Mouse (Mus musculus): Measurements from ENCODE around the gene Spint2.

The Spint2 gene

DNA sequence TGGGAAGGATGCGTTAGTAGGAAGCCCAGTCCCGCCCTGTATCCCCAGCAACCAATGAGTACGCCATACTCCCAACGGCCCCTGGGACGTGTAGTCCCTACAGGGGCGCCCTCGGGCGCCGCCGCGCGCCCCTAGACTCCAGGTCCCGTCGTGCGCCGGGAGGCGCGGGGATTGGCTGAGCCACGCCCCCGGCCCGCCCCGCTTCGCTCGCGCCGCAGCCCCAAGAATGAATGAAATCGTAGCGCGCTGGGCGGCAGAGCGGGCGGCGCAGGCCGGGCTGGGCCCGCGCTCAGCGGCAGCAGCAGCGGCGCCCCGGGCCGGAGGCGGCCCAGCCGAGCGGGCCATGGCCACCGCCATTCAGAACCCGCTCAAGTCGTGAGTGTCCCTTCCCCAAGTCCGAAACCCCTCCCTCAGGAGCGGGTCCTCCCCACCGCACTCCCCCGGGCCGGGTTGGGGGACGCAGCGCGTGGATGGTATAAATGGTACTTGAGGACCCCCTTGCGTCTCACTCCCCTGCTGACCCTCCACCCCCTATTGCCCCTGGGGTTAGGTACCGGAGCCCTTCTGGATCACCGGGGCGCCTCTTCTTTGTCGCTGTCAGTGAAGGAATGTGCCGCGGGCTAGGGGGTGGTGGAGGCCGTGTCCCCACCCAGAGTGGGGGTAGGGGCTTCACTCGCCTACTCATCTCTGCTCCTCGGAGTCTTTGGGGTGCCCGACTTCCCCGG, 22.2 kb upstream of the Spint2 start, which contains the start of gene Dpf1:
Gene Dpf1 (plus strand): TSS at position 214 of the 725 bp plus-strand sequence.
- DNase-seq: peak; percentile 84

GRCm38 (mm10) chr7:29302641-29303040, 20.9 kb upstream of the Spint2 start:
- no peak for DNase-seq

- DNase-seq: peak; percentile 82
Measured at GRCm38 (mm10) chr7:29301127-29301566, 19.4 kb upstream of the Spint2 start.

GRCm38 (mm10) chr7:29296998-29297397, 15.3 kb upstream of the Spint2 start:
- DNase-seq: peak; percentile 75

- no peak for DNase-seq
Measured at GRCm38 (mm10) chr7:29295861-29296647, 14.3 kb upstream of the Spint2 start.

- DNase-seq: peak; percentile 17
Measured at GRCm38 (mm10) chr7:29294111-29294761, 12.5 kb upstream of the Spint2 start.

- DNase-seq: no peak
Measured at GRCm38 (mm10) chr7:29293131-29294065, 11.7 kb upstream of the Spint2 start.

DNA sequence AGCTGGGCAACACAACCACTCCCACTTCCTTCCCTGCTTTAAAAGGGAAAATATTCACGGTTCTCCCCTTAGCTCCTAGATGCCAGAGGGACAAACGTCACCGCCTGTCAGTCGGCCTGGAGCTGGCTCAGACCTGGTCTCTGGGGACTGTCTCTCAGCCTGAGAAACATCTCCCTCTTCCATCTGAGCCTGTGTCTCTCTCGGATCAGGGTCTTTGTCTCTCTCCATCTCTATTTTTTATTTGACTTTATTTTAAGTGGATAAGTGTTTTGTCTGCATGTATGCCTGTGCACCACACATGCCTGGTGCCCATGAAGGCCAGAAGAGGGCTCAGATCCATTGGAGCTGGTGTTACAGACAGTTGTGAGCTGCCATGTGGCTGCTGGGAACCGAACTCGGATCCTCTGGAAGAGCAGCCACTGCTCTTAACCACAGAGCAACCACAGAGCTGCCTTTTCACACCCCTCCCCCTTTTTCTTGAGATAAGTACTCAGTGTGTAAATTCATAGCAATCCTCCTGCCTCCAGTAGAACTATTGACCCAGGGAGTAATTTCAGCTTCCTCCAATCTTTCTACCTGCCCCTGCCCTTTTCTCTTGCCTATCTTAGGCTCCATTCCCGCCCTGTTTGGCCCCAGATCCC, 10.9 kb upstream of the Spint2 start:
- peak; percentile 62 for DNase-seq

- peak; percentile 71 for DNase-seq
Measured at GRCm38 (mm10) chr7:29291616-29292457, 10.1 kb upstream of the Spint2 start.

- DNase-seq: peak; percentile 35
Measured at GRCm38 (mm10) chr7:29290691-29291485, 9.2 kb upstream of the Spint2 start.

GRCm38 (mm10) chr7:29289856-29290255, 8.1 kb upstream of the Spint2 start:
- no peak for DNase-seq

DNA sequence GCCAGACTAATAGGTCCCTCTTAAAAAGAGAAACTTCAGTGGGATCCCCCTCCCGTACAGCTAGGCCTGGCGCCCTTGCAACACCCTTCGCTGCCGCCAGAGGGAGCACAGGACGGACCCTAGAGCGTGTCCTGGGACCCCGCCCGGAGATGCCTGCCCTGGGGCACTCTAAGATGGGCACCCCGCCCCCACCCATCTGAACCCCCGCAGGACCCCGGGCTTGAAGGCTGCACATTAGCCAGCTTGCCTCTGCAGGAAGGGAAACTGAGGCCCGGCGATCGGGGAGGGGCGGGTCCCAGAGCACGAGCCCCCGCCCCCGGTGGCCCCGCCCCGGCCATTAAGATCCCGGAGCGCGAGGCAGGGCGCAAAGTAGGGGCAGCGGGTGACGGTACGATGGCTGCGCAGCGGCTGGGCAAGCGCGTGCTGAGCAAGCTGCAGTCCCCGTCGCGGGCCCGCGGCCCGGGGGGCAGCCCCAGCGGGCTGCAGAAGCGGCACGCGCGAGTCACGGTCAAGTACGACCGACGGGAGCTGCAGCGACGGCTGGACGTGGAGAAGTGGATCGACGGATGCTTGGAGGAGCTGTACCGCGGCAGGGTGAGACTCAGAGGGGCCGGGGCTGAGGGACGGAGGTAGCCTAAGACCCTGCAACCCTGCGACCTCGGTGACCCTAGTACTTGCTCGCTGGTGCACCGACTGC, 7.4 kb upstream of the Spint2 start, which contains the start of gene Ppp1r14a:
Gene Ppp1r14a (plus strand): TSS at position 367 of the 697 bp plus-strand sequence.
- peak; percentile 71 for DNase-seq

GRCm38 (mm10) chr7:29288079-29288478, 6.4 kb upstream of the Spint2 start:
- DNase-seq: no peak

DNA sequence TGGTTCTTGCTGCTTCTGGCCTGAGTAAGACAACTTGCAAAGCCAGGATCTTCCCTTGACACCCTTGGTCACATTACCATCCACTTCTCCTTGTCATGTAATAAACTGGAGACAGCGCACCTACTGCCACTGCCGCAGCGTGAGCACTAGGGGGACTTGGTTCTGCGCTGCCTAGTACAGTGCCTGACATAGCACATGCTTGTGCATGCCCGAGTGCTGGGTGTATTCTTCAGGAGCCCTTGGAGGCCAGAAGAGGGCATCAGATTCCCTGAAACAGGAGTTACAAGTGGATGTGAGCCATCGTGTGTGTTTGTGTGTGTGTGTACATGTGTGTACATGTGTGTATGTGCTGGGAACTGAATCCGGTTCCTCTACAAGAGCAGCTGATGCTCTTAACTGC, 5.8 kb upstream of the Spint2 start:
- no peak for DNase-seq

GRCm38 (mm10) chr7:29284523-29284922, 2.8 kb upstream of the Spint2 start:
- no peak for DNase-seq

- DNase-seq: no peak
Measured at GRCm38 (mm10) chr7:29283876-29284275, 2.2 kb upstream of the Spint2 start.

- peak; percentile 81 for DNase-seq
Measured at GRCm38 (mm10) chr7:29282074-29282554, 402 bp upstream of the Spint2 start.

DNA sequence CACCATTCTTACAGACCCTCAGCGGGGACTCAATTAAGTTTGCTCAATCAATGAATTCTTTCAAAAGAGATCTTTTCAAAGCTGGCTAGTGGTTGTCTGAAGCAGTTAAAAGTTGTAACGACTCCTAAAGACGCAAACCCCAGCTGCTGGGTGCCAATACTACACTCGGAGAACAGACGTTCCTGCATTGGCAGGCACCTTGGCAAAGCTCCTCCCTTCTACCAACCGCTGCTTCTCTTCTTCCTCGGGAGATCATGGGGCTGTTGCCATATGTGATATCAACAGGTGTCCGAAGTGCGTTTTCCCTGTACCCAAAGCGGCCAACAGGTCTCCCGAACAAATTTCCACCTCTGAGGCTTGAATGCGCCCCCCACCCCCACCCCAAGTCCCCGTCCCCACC, 911 bp downstream of the Spint2 start:
- no peak for DNase-seq

GRCm38 (mm10) chr7:29279924-29280323, 1.8 kb downstream of the Spint2 start:
- no peak for DNase-seq
